Mouse (Mus musculus) kidney, postnatal 36 days (tissue): ENCODE data around the gene Bcr.
"Not testable (repeated sequence)": the region's sequence is repeated elsewhere in the genome, so short reads cannot be mapped to it uniquely, and the experiment has no call there.

Experiments used
- DNase-seq, 2 experiments: peaks; one replicate each; pipeline ENCODE4 v3.0.0; 2021 to 2022; ENCODE audit warnings: mixed read lengths in 2 of 2

Gene Bcr

GRCm38 (mm10) chr10:75060217-75060842 is at the start of gene Bcr:
TSS of gene Bcr (plus strand) at chr10:75060592.
- peak; percentile 85 to 93 for DNase-seq

- no peak for DNase-seq
Measured at GRCm38 (mm10) chr10:75010704-75011103, 49.7 kb upstream of the Bcr start.

GRCm38 (mm10) chr10:75015465-75015864 is 44.9 kb upstream of the Bcr start:
- no peak for DNase-seq

GRCm38 (mm10) chr10:75016481-75016880 is 43.9 kb upstream of the Bcr start:
- no peak for DNase-seq

- DNase-seq: no peak
Measured at GRCm38 (mm10) chr10:75020271-75020670, 40.1 kb upstream of the Bcr start.

GRCm38 (mm10) chr10:75021138-75021537 is 39.3 kb upstream of the Bcr start:
- DNase-seq: peak; percentile 66 to 90

GRCm38 (mm10) chr10:75026491-75026890 is 33.9 kb upstream of the Bcr start:
- DNase-seq: no peak

- no peak for DNase-seq
Measured at GRCm38 (mm10) chr10:75028743-75029142, 31.6 kb upstream of the Bcr start.

- DNase-seq: peak in 1 of 2 experiments; percentile 16
Measured at GRCm38 (mm10) chr10:75029677-75030076, 30.7 kb upstream of the Bcr start.

- no peak for DNase-seq
Measured at GRCm38 (mm10) chr10:75030234-75030633, 30.2 kb upstream of the Bcr start.

GRCm38 (mm10) chr10:75031345-75032114 is 28.9 kb upstream of the Bcr start:
- DNase-seq: no peak

GRCm38 (mm10) chr10:75032395-75032794 is 28.0 kb upstream of the Bcr start, which contains the start of gene Rsph14:
TSS of gene Rsph14 (minus strand) at chr10:75032586.
- DNase-seq: peak; percentile 93 to 95

- peak; percentile 97 for DNase-seq
Measured at GRCm38 (mm10) chr10:75036883-75037379, 23.5 kb upstream of the Bcr start, which contains the start of gene Rab36. TSS of gene Rab36 (plus strand) at chr10:75037058.

- DNase-seq: not testable (repeated sequence)
Measured at GRCm38 (mm10) chr10:75042060-75042459, 18.3 kb upstream of the Bcr start.

GRCm38 (mm10) chr10:75044459-75044858 is 15.9 kb upstream of the Bcr start:
- DNase-seq: no peak

- DNase-seq: no peak
Measured at GRCm38 (mm10) chr10:75045831-75046230, 14.6 kb upstream of the Bcr start.

GRCm38 (mm10) chr10:75048711-75049110 is 11.7 kb upstream of the Bcr start:
- no peak for DNase-seq

- DNase-seq: no peak
Measured at GRCm38 (mm10) chr10:75051364-75052074, 8.9 kb upstream of the Bcr start.

- DNase-seq: peak; percentile 70 to 74
Measured at GRCm38 (mm10) chr10:75052902-75053301, 7.5 kb upstream of the Bcr start.

GRCm38 (mm10) chr10:75053655-75054054 is 6.7 kb upstream of the Bcr start:
- DNase-seq: peak in 1 of 2 experiments; percentile 25

- peak in 1 of 2 experiments; percentile 26 for DNase-seq
Measured at GRCm38 (mm10) chr10:75054125-75054524, 6.3 kb upstream of the Bcr start.

GRCm38 (mm10) chr10:75055672-75056071 is 4.7 kb upstream of the Bcr start:
- DNase-seq: no peak

- peak; percentile 44 to 65 for DNase-seq
Measured at GRCm38 (mm10) chr10:75056255-75056654, 4.1 kb upstream of the Bcr start.
